Mouse (Mus musculus): ENCODE measurements around the gene Dera.

Gene Dera

DNA sequence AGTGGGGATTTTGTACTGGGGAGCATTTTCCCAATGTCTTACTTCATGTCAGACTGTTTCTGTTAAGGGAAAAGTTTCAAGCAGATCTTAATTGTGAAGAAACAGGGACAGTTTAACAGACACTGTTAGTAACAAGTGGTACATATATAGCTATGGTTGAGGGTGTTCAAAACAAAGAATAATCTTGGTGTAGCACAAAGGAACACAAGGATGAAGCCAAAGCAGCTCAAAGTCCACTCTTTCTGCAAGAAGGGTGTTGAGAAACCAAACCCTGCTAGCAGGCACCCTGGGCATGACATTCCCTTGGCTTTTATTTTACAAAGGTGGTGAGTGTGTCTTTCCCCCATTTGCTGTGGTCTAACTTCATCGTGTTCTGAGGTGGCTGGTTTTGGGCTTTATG, 3.5 kb downstream of the Dera start:
- DNase-seq (ENCODE audit: low spot score) = no peak

- no peak for DNase-seq (ENCODE audit: low spot score)
Measured at GRCm38 (mm10) chr6:137759681-137760080, 5.3 kb downstream of the Dera start.

GRCm38 (mm10) chr6:137760966-137761365, 6.6 kb downstream of the Dera start:
- no peak for DNase-seq (ENCODE audit: low spot score)

- no peak for DNase-seq (ENCODE audit: low spot score)
Measured at GRCm38 (mm10) chr6:137764572-137765210, 10.3 kb downstream of the Dera start.

GRCm38 (mm10) chr6:137766177-137766576, 11.8 kb downstream of the Dera start:
- DNase-seq (ENCODE audit: low spot score) = no peak

DNA sequence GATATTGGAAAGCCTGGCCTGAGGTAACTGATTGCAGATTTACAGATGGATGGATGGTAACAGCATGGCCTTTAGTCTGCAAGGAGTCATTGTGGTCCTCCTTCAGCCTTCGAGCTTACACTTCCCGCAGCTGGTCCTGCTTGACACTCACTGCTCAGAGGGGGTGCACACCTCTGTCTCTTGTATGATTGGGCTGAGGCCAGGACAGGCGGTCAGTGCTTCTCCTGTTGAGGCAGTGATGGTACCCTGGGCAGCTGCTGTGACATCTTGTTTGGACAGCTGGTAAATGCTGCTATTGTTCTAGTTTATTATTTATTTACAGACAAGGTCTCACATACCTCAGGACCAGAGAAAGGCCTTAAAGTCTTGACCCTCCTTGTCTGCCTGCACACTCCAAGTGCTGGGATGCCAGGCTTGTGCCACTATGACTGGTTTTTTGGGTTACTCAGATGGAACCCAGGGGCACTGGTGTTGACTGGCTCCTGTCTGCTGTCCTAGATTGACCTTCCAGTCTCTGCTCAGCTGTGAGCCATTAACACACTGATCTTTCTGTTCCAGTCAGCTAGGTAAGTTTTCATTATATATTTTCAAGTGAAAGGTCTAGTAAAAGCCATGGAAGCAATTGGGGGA, 17.4 kb downstream of the Dera start:
- DNase-seq (ENCODE audit: low spot score) = no peak

GRCm38 (mm10) chr6:137772918-137773636, 18.7 kb downstream of the Dera start:
- DNase-seq (ENCODE audit: low spot score) = no peak

GRCm38 (mm10) chr6:137773637-137774028, 19.3 kb downstream of the Dera start:
- DNase-seq (ENCODE audit: low spot score) = no peak

DNA sequence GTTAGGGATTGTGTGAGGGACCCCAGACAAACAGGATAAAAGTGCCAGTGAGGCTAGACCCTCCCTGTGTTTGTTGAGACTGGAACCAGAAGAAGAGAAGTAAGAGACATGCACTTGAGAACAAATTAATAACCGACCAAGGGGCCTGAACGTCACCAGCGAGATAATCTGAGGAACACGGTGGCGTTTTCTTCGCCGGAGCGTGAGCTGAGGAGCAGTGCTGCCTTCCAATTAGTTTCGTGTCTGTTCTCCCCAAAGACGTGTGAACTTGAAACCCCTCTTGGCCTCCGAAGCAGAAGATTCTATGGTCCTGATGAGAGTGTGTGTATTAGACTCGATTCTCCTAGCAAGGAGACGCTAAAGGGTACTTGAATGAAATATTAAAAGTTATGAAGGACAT, 19.8 kb downstream of the Dera start:
- no peak for DNase-seq (ENCODE audit: low spot score)

DNA sequence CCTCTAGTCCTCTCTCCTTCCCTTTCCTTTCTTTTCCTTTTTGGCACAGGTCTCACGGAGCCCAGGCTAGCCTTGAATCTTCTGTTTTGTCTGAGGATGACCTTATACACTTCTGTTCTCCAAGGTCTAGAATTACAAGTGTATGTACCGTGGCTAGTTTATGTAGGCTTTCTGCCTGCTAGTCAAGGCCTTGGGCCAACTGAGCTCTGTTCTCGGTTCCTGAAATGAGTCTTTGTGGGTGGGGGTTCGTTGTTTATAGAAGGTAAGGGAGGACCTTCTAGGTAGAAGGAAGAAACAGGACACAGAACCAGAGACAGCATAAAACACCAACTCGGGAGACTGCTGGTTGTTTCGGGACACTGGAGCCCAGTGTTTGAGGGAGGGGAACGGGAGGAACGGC, 20.8 kb downstream of the Dera start:
- DNase-seq (ENCODE audit: low spot score) = no peak

GRCm38 (mm10) chr6:137776981-137777380, 22.6 kb downstream of the Dera start:
- DNase-seq (ENCODE audit: low spot score) = no peak

GRCm38 (mm10) chr6:137783899-137784637, 29.7 kb downstream of the Dera start:
- DNase-seq (ENCODE audit: low spot score) = no peak

DNA sequence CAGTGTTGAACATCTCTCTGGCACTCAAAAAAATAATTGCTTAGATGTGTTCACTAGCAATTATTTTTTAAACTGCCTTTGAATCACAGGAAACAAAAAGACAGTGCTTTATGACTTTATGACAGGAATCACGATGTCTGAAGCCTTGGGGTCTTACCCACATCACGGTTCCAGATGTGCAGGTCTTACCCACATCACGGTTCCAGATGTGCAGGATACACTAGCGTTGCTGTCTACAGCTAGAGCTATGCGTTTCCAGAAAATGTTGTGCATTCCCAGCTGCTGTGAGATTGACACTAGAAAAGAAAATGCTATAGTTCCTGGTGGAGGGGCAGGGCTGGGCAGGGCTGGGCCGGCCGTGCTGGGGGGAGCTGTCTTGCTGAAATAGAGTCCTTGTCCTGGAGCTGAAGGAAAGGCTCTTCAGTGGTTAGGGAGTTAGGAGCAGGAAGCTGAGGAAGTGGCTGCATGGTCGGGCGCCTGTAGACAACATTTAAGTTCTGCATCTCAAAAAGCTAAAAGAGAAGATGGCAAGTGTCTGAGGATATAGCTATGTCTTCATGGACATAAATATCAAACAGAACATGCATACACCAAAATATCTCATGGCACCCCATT, 34.7 kb downstream of the Dera start:
- DNase-seq (ENCODE audit: low spot score) = no peak

DNA sequence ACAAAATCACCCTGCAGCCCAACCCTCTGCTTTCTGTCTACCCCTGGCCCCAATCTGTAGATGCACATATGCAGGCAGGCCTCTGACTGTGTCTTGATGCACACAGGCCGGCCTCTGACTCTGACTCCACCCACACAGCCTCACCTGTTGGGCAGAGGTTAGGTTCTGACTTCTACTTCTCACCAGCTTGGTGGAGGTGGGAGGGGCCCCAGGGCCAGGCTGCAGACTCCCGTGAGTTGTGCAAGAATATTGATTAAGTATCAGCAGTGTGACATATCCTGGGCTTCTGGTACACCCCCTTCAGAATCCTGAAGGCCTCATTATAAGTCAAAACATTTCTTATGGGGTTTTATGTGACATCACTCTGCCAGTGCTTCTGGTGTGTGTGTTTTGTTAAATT, 35.3 kb downstream of the Dera start:
- no peak for DNase-seq (ENCODE audit: low spot score)

DNA sequence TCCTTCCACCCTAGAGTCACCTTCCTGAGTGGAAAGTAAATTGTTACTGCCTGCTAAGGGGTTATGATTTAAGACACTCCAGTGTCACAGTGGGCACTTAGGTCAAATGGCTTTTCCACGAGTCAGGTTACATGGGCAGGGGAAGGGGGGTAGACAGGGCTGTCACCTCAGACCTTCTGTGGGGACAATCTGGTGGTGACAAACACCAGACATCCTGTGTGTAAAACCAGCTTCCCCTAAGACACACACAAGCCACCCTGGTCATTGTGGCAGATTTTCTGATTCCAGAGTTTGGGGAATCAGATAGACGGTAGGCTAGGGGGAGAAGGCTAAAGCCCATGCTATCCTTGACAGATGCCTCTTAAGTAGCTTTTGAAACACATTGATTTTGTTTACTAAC, 41.1 kb downstream of the Dera start:
- DNase-seq (ENCODE audit: low spot score) = no peak

DNA sequence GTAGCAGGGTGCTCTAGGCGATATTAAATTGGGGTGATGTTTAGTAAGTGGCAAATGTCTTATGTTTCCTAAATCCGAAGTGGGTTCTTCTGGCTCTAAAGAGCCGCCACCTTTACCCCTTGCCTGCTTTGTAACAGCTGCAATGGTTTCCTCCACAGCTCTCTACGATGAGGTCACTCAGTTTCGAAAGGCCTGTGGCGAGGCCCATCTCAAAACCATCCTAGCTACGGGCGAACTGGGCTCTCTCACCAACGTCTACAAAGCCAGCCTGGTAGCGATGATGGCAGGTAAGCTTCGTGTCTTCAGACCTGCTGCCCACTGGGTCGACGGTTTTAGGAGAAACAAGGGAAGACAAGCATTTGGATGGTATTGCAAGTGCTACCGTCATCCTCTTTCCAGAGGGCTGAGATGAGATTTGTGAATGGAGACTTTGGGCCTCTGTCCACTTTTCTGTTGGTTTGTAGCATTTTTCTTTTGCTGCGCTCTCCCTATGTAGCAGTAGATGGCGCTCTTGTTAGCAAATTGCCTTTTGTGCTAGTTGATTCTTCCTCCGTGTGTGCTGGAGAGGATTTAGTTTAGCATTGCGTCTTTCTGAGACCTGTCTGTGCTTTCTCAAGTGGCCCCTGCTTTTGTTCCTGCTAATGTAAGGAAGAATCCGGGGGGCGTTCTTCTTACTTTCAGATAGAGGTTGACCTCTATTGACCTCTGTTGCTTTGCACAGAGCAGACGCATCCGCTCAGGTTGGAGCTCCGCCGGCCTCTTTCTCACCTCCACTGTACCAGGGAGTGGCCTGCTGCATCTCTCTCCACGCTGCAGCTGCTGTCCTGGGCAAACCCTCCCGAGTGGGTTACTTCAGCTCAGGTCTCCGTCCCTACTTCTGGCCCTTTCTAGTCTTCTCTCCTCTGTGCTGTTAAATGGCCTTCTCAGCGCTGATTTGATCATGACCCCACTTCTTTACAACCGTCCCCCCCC, 42.5 kb downstream of the Dera start:
- DNase-seq (ENCODE audit: low spot score) = peak; percentile 9

DNA sequence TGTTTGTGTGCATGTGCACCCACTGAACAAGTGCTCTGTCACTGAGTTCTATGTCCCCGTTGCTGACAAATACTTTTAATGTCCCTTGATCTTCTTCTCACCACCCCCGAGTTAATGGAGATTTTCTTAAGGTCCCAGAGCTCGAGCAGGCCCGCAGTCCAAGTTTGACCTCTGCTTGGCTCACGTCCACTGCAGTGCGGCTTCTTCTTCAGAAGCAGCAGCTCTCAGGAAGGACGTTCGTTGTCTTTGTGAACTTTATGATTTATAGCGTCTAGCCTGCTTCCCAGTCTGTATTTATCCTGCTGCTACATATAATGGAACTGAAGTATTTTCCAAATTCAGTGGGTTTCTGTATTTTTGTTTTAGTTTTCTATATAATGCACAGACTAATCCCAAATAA, 44.9 kb downstream of the Dera start:
- DNase-seq (ENCODE audit: low spot score) = no peak

GRCm38 (mm10) chr6:137803456-137804005, 49.2 kb downstream of the Dera start:
- no peak for DNase-seq (ENCODE audit: low spot score)

DNA sequence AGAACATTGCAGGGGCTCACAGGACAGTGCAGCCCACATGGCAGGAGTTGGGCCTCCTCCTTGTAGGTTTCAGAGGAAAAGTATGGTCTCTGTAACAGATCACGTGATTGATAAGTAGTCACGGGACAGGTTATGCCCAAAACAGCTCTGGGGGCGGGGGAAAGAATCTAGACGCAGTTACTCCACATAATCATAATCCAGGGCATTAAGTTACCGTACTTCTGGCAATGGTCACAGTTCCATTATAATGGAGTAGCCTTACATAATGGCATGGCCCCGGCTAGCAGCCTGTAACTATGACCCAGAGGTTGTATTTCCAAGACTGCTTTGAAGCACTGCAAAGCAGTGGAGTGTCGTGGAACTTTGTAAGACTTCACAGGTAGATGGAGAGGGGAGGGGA, 49.8 kb downstream of the Dera start:
- DNase-seq (ENCODE audit: low spot score) = no peak

GRCm38 (mm10) chr6:137804606-137805005, 50.3 kb downstream of the Dera start:
- DNase-seq (ENCODE audit: low spot score) = no peak

DNA sequence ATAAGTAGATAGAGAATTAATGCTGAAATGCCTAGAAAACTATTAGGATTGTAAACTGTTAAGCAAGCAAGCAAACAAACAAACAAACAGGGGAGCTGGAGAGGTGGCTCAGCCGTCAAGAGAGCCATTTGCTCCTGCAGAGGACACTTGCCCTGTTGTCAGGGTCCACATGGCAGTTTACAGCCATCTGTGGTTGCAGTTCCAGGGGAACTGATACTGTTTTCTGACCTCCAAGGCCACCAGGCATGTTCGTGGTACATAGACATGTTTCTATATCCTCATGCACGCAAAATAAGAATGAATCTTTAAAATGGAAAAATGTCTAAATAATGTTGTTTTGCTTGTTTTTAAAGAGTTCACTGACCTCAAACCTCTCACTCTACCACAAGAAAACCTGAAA, 52.0 kb downstream of the Dera start:
- no peak for DNase-seq (ENCODE audit: low spot score)
